ENCODE assay signal across 9 mouse cellular contexts in the genomic region with DNA sequence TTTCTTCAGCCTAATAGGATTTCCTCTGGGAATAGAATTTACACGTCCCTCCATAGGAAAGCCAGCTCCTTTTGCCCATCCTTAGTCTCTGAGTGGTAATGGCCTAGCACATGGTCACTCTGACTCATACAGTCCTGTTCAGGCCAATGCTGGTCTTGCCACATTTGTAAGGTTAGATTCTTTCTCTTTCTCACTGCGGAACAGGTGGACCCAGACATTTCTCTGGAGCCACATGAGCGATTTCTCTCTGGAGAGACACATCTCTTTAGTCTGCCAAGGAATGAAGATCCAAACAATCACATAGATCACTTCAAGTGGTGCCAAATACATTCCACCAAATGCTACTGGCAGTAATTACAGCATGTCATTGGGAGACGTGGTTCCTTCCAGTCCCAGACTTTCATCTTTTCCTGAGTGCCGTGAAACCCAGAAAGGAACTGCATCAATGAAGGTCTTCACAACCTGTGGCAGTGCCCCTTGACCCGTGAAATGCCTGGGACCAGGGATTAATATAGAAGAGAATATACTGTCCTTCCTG. TPM values are rescaled to one million over a fixed set of nuclear protein-coding genes. Genes with fewer than 3 reads are reported as not detected.
A peak's percentile ranks its signal among the peaks of the same experiment; 100 is the strongest.
DNase-seq lines count a peak whose midpoint lies in the region; ATAC-seq and TF ChIP-seq lines count a peak whose summit lies in the region.
"Had no signal": no experiment of that assay in that cellular context is flagged by ENCODE, and none has a peak within 500 bp of the region (broad histone marks: within the 10 kb centered on the region; RNA-seq: fewer than 3 reads in every experiment).

No protein-coding gene starts in this region.

- no peak for ATAC-seq in stomach, embryonic 14.5 days (ENCODE audit: insufficient number of reproducible peaks, insufficient read depth, low FRiP score, low read depth)
- ATAC-seq in stomach, postnatal 0 days (ENCODE audit: low FRiP score, low TSS enrichment), result no peak
- no peak for ATAC-seq in limb, embryonic 15.5 days (ENCODE audit: insufficient number of reproducible peaks, low FRiP score, low TSS enrichment, low read depth)

- no peaks in the 10 kb centered on the region; the same call in 1 of the 2 replicates for H3K4me1 ChIP-seq in stomach, embryonic 14.5 days (ENCODE audit: control insufficient read depth, insufficient read depth, low read length)
- H3K4me1 ChIP-seq in stomach, postnatal 0 days (replicated peaks; ENCODE audit: control insufficient read depth, insufficient read depth), result no peaks in the 10 kb centered on the region
- peaks cover 11% of the 10 kb centered on the region for H3K4me1 ChIP-seq in limb, embryonic 15.5 days
- H3K4me1 ChIP-seq: liver, embryonic 13.5 days had no signal

- H3K36me3 ChIP-seq in stomach, embryonic 14.5 days (ENCODE audit: control insufficient read depth, insufficient read depth, low read length), result no peaks in the 10 kb centered on the region
- no peaks in the 10 kb centered on the region for H3K36me3 ChIP-seq in stomach, postnatal 0 days (ENCODE audit: control insufficient read depth, insufficient read depth, low read length)
- no peaks in the 10 kb centered on the region for H3K36me3 ChIP-seq in limb, embryonic 15.5 days
- H3K36me3 ChIP-seq: liver, embryonic 13.5 days had no signal

- no peak for TF ChIP-seq EP300 in stomach, postnatal 0 days (optimal IDR thresholded peaks at IDR 0.05)

- DNase-seq in cerebellum, adult 11-12 months, result peak; percentile 34
- DNase-seq in cerebellum, adult 11 months, result no peak
- DNase-seq in stomach, postnatal 0 days (ENCODE audit: low spot score), result no peak
- no peak for DNase-seq in gastrocnemius, postnatal 14 days
- no peak for DNase-seq in adrenal gland, adult 2 months
- no peak for DNase-seq in ovary, postnatal 14 days (ENCODE audit: low spot score)
- DNase-seq: liver, embryonic 13.5 days had no signal

- H3K4me3 ChIP-seq in stomach, embryonic 14.5 days (ENCODE audit: low read depth, low read length), result no peak overlapping the region
- H3K4me3 ChIP-seq in stomach, postnatal 0 days (ENCODE audit: low read depth, low read length), result no peak overlapping the region
- H3K4me3 ChIP-seq in limb, embryonic 15.5 days, result no peak overlapping the region

- no peak for TF ChIP-seq CTCF in stomach, postnatal 0 days (IDR thresholded peaks at IDR 0.05; ENCODE audit: low read depth)

- intact Hi-C loops in gastrocnemius, postnatal 14 days (cut with DNase I; ENCODE audit: low total_unique reads), result no loop called here

- no peak overlapping the region for H3K27ac ChIP-seq in stomach, embryonic 14.5 days (ENCODE audit: low read length)
- no peak overlapping the region for H3K27ac ChIP-seq in stomach, postnatal 0 days (replicated peaks)
- H3K27ac ChIP-seq in limb, embryonic 15.5 days, result no peak overlapping the region
- H3K27ac ChIP-seq: liver, embryonic 13.5 days had no signal

- no peaks in the 10 kb centered on the region for H3K27me3 ChIP-seq in stomach, embryonic 14.5 days (ENCODE audit: control insufficient read depth, insufficient read depth, low read length)
- H3K27me3 ChIP-seq in stomach, postnatal 0 days (ENCODE audit: control insufficient read depth, insufficient read depth, low read length), result no peaks in the 10 kb centered on the region
- peaks cover 15% of the 10 kb centered on the region; the same call in 1 of the 2 replicates for H3K27me3 ChIP-seq in limb, embryonic 15.5 days
- H3K27me3 ChIP-seq: liver, embryonic 13.5 days had no signal

- WGBS in stomach, embryonic 14.5 days, result 59% methylated on average over 6 of the region's 6 CpGs
- 58% methylated on average over 6 of the region's 6 CpGs for WGBS in stomach, postnatal 0 days
- 56% methylated on average over 6 of the region's 6 CpGs for WGBS in limb, embryonic 15.5 days

- no peak overlapping the region for H3K9ac ChIP-seq in stomach, embryonic 14.5 days (replicated peaks; ENCODE audit: low read depth, low read length)
- no peak overlapping the region for H3K9ac ChIP-seq in stomach, postnatal 0 days (ENCODE audit: low read length)
- H3K9ac ChIP-seq in limb, embryonic 15.5 days, result no peak overlapping the region
- H3K9ac ChIP-seq: liver, embryonic 13.5 days had no signal

- no peaks in the 10 kb centered on the region for H3K9me3 ChIP-seq in stomach, embryonic 14.5 days (ENCODE audit: control insufficient read depth, low read depth, low read length)
- no peaks in the 10 kb centered on the region for H3K9me3 ChIP-seq in stomach, postnatal 0 days (ENCODE audit: control insufficient read depth, low read length)
- H3K9me3 ChIP-seq in limb, embryonic 15.5 days, result no peaks in the 10 kb centered on the region
- H3K9me3 ChIP-seq: liver, embryonic 13.5 days had no signal

- peak overlapping the region; percentile 69 for H3K4me2 ChIP-seq in stomach, embryonic 14.5 days (replicated peaks; ENCODE audit: low read depth, low read length)
- H3K4me2 ChIP-seq in stomach, postnatal 0 days (replicated peaks; ENCODE audit: low read depth), result no peak overlapping the region
- H3K4me2 ChIP-seq in limb, embryonic 15.5 days, result 0 out of 2 replicates have a peak overlapping the region, but pooled peaks have one; percentile 74

RNA-seq across cellular contexts. Expression of a gene that starts 0.8 kb away (rescaled TPM):
- 3.2 and 3.4 TPM in 2 replicates for polyA plus RNA-seq in stomach, embryonic 14.5 days (2014; fragmentation: Nextera tagmentation; extraction: Ambion mirVana)
- polyA plus RNA-seq in stomach, postnatal 0 days (2015; fragmentation: Nextera tagmentation; extraction: Ambion mirVana), result 2.2 and 2.7 TPM in 2 replicates
- polyA plus RNA-seq in limb, embryonic 15.5 days (2015; fragmentation: Nextera tagmentation; extraction: Ambion mirVana), result 2.1 TPM in 2 replicates
- under 1 TPM in 1 of 2 experiments, not detected in 1; 0.27 TPM for total RNA-seq in gastrocnemius, postnatal 14 days (2021)
- 1 to 10 TPM; 1.8 to 3.5 TPM for total RNA-seq in adrenal gland, adult 2 months (2021)
- 0.11 and 0.32 TPM in 2 replicates for polyA plus RNA-seq in adrenal gland, adult 2 months (2012; rRNA removed)
